Mouse (Mus musculus): ENCODE data around the gene Kcnh4. TPM values are rescaled to one million over a fixed set of nuclear protein-coding genes. Genes with fewer than 3 reads are reported as not detected.

Gene Kcnh4
- polyA plus RNA-seq, 1 experiment, result not detected

DNA sequence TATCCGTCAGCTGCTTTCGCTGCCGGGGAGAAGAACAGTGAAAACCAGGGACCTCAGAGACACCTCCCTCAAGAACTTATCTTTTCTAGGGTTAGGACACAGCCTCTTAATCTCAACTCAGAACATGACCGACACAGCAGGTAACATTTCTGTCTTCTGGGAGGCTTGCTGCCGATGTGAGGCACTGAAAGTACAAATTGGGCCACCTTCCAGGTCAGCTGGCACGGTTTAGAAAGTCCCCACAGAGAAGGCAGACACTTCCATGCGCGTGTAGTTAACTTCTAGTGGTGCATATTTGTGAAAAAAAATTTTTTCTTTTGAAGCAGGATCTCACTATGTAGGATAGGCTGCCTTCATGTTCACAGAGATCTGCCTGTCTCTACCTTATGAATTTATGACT is 24.5 kb upstream of the Kcnh4 start:
- TF ChIP-seq CEBPB (IDR thresholded peaks at IDR 0.05; ENCODE audit: low read depth) (no peak), USF1 (IDR thresholded peaks at IDR 0.05; ENCODE audit: low read depth) (no peak), CTCF (IDR thresholded peaks at IDR 0.05; ENCODE audit: control insufficient read depth, insufficient read depth, insufficient read length) (no peak), MYOG (IDR thresholded peaks at IDR 0.05; ENCODE audit: control insufficient read depth, extremely low read depth, insufficient read length) (no peak), MYOD1 (IDR thresholded peaks at IDR 0.05; ENCODE audit: control insufficient read depth, insufficient read length, low read depth) (no peak), FOSL1 (IDR thresholded peaks at IDR 0.05; ENCODE audit: insufficient read depth, low read length, poor library complexity, severe bottlenecking) (no peak), MAX (IDR thresholded peaks at IDR 0.05) (no peak)
- H3K27me3 ChIP-seq (ENCODE audit: control insufficient read depth, insufficient read depth, insufficient read length), result no peaks in the 10 kb centered on the region
- H3ac ChIP-seq (ENCODE audit: control insufficient read depth, insufficient read length, low read depth), result no peak overlapping the region
- no peak overlapping the region for H3K4me3 ChIP-seq (ENCODE audit: insufficient read depth, poor library complexity, severe bottlenecking)
- no peaks in the 10 kb centered on the region for H3K79me2 ChIP-seq (ENCODE audit: control insufficient read depth, insufficient read depth)
- no peaks in the 10 kb centered on the region for H3K79me3 ChIP-seq (ENCODE audit: low read depth)
- peaks cover 5% of the 10 kb centered on the region for H3K36me3 ChIP-seq (ENCODE audit: control insufficient read depth, insufficient read depth)

DNA sequence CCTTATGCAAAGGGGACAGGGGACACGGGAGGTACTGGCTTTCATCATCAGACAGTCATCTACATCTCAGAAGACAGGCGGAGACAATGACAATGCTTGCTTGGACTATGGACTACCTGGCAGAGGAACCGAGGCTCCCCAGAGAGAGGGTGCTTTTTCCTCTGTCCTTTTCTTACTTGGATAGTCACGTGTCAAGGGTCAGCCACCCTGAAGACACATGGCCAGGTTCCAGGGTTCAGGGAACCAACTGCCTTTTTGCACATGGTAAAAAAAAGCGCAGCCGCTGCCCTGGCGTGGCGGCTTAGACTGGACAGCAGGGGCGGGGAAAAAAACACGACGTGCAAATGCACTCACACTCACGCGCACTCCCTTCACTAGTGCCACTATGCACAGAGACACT is 22.8 kb upstream of the Kcnh4 start:
- Histone ChIP-seq H3K36me3 (ENCODE audit: control insufficient read depth, insufficient read depth) (peaks cover 5% of the 10 kb centered on the region), H3K79me2 (ENCODE audit: control insufficient read depth, insufficient read depth) (no peaks in the 10 kb centered on the region)

DNA sequence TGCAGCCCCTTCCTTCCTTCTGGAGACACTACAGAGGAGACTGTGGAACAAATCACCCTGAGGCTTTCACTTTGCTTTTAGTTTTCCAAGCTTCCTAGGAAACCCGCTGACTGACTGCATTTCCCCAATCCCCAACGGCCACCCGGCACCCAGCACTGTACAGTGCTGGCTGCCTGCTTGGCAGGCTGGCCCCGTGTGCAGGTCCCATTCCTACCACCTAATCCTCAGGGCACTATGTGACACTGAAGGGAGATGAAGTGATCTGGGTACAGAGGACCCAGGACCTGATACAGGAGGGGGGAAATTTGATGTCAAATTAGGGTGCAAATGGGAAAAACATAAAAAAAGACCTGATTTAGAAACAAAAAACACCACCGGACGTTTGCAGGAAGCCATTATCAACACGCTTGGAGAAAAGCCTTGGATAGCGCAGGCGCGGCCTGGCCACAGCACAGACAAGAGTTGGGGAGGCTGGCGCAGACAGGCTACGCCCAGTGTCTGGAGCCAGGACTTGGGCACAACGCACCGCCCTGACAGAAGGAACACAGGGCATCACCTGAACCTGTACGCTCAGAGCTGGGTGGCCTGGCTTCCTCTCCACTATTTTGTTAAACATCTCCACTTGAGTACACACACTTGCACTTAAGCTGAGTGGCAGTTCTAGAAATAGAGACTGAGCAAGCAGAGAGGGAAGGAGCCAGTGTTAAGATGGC is 22.2 kb upstream of the Kcnh4 start:
- H3K36me3 ChIP-seq (ENCODE audit: control insufficient read depth, insufficient read depth), result peaks cover 5% of the 10 kb centered on the region
- H3K79me3 ChIP-seq (ENCODE audit: low read depth), result no peaks in the 10 kb centered on the region
- no peaks in the 10 kb centered on the region for H3K27me3 ChIP-seq (ENCODE audit: control insufficient read depth, insufficient read depth, insufficient read length)
- H3ac ChIP-seq (ENCODE audit: control insufficient read depth, insufficient read length, low read depth), result no peak overlapping the region
- H3K79me2 ChIP-seq (ENCODE audit: control insufficient read depth, insufficient read depth), result no peaks in the 10 kb centered on the region
- no peak overlapping the region for H3K4me3 ChIP-seq (ENCODE audit: insufficient read depth, poor library complexity, severe bottlenecking)
- no peak for TF ChIP-seq MYOG (IDR thresholded peaks at IDR 0.05; ENCODE audit: control insufficient read depth, extremely low read depth, insufficient read length)
- TF ChIP-seq FOSL1 (IDR thresholded peaks at IDR 0.05; ENCODE audit: insufficient read depth, low read length, poor library complexity, severe bottlenecking), result no peak
- TF ChIP-seq MAX (IDR thresholded peaks at IDR 0.05), result no peak
- TF ChIP-seq CEBPB (IDR thresholded peaks at IDR 0.05; ENCODE audit: low read depth), result no peak
- no peak for TF ChIP-seq CTCF (IDR thresholded peaks at IDR 0.05; ENCODE audit: control insufficient read depth, insufficient read depth, insufficient read length)
- no peak for TF ChIP-seq MYOD1 (IDR thresholded peaks at IDR 0.05; ENCODE audit: control insufficient read depth, insufficient read length, low read depth)
- no peak for TF ChIP-seq USF1 (IDR thresholded peaks at IDR 0.05; ENCODE audit: low read depth)

More for the DNA sequence above, 22.8 kb upstream of the Kcnh4 start:
- no peak for TF ChIP-seq MYOD1 (IDR thresholded peaks at IDR 0.05; ENCODE audit: control insufficient read depth, insufficient read length, low read depth)
- TF ChIP-seq MYOG (IDR thresholded peaks at IDR 0.05; ENCODE audit: control insufficient read depth, extremely low read depth, insufficient read length), result no peak
- no peak for TF ChIP-seq FOSL1 (IDR thresholded peaks at IDR 0.05; ENCODE audit: insufficient read depth, low read length, poor library complexity, severe bottlenecking)
- TF ChIP-seq MAX (IDR thresholded peaks at IDR 0.05), result no peak
- TF ChIP-seq USF1 (IDR thresholded peaks at IDR 0.05; ENCODE audit: low read depth), result no peak
- no peak for TF ChIP-seq CEBPB (IDR thresholded peaks at IDR 0.05; ENCODE audit: low read depth)
- no peak for TF ChIP-seq CTCF (IDR thresholded peaks at IDR 0.05; ENCODE audit: control insufficient read depth, insufficient read depth, insufficient read length)
- Histone ChIP-seq H3K27me3 (ENCODE audit: control insufficient read depth, insufficient read depth, insufficient read length) (no peaks in the 10 kb centered on the region), H3ac (ENCODE audit: control insufficient read depth, insufficient read length, low read depth) (no peak overlapping the region), H3K79me3 (ENCODE audit: low read depth) (no peaks in the 10 kb centered on the region), H3K4me3 (ENCODE audit: insufficient read depth, poor library complexity, severe bottlenecking) (no peak overlapping the region)

DNA sequence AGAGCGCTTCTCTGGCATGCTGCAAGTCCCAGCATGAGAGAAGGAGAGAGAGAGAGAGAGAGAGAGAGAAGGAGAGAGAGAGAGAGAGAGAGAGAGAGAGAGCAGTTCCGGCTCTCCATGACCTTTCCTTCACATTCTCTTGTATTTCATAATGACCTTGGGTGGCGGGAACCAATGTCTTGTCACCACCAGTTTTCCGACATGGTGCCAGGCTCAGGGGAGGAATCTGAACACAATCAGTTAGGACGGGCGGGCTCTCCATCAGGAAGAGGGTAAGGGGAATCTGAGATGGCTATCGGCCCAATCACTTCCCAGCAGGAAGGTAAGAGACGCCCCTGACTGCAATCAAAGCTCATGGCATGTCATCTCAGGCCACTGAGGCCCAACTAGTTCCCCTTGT is 20.5 kb upstream of the Kcnh4 start:
- Histone ChIP-seq H3K27me3 (ENCODE audit: control insufficient read depth, insufficient read depth, insufficient read length) (no peaks in the 10 kb centered on the region), H3K36me3 (ENCODE audit: control insufficient read depth, insufficient read depth) (peaks cover 5% of the 10 kb centered on the region), H3K4me3 (ENCODE audit: insufficient read depth, poor library complexity, severe bottlenecking) (no peak overlapping the region), H3ac (ENCODE audit: control insufficient read depth, insufficient read length, low read depth) (no peak overlapping the region), H3K79me2 (ENCODE audit: control insufficient read depth, insufficient read depth) (no peaks in the 10 kb centered on the region), H3K79me3 (ENCODE audit: low read depth) (no peaks in the 10 kb centered on the region)
- TF ChIP-seq MYOD1 (IDR thresholded peaks at IDR 0.05; ENCODE audit: control insufficient read depth, insufficient read length, low read depth) (no peak), USF1 (IDR thresholded peaks at IDR 0.05; ENCODE audit: low read depth) (no peak), MYOG (IDR thresholded peaks at IDR 0.05; ENCODE audit: control insufficient read depth, extremely low read depth, insufficient read length) (no peak), FOSL1 (IDR thresholded peaks at IDR 0.05; ENCODE audit: insufficient read depth, low read length, poor library complexity, severe bottlenecking) (no peak), CEBPB (IDR thresholded peaks at IDR 0.05; ENCODE audit: low read depth) (no peak), MAX (IDR thresholded peaks at IDR 0.05) (no peak), CTCF (IDR thresholded peaks at IDR 0.05; ENCODE audit: control insufficient read depth, insufficient read depth, insufficient read length) (no peak)

DNA sequence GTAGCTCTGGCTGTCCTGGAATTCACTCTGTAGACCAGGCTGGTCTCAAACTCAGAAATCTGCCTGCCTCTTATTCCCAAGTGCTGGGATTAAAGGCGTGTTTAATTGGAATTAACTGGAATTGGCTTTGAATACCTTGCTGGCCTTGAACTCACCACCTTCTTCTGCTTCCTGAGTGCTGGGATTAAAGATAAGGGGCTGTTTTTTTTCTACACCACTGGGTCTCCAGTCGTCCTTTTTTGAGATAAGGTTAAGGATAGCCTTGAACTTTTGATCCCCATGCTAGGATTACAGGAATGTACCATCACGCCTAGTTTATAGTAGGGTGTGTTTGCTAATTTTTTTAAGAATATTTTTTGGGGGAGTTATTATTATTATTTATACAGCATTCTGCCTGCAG is 18.3 kb upstream of the Kcnh4 start:
- Histone ChIP-seq H3K79me3 (ENCODE audit: low read depth) (no peaks in the 10 kb centered on the region), H3K36me3 (ENCODE audit: control insufficient read depth, insufficient read depth) (peaks cover 5% of the 10 kb centered on the region), H3ac (ENCODE audit: control insufficient read depth, insufficient read length, low read depth) (no peak overlapping the region), H3K4me3 (ENCODE audit: insufficient read depth, poor library complexity, severe bottlenecking) (no peak overlapping the region), H3K79me2 (ENCODE audit: control insufficient read depth, insufficient read depth) (no peaks in the 10 kb centered on the region), H3K27me3 (ENCODE audit: control insufficient read depth, insufficient read depth, insufficient read length) (no peaks in the 10 kb centered on the region)
- TF ChIP-seq MYOG (IDR thresholded peaks at IDR 0.05; ENCODE audit: control insufficient read depth, extremely low read depth, insufficient read length), result no peak
- no peak for TF ChIP-seq FOSL1 (IDR thresholded peaks at IDR 0.05; ENCODE audit: insufficient read depth, low read length, poor library complexity, severe bottlenecking)
- no peak for TF ChIP-seq MYOD1 (IDR thresholded peaks at IDR 0.05; ENCODE audit: control insufficient read depth, insufficient read length, low read depth)
- TF ChIP-seq CTCF (IDR thresholded peaks at IDR 0.05; ENCODE audit: control insufficient read depth, insufficient read depth, insufficient read length), result no peak
- no peak for TF ChIP-seq USF1 (IDR thresholded peaks at IDR 0.05; ENCODE audit: low read depth)
- no peak for TF ChIP-seq CEBPB (IDR thresholded peaks at IDR 0.05; ENCODE audit: low read depth)
- TF ChIP-seq MAX (IDR thresholded peaks at IDR 0.05), result no peak

Data from C2C12 (cell line).